Mouse (Mus musculus): ENCODE results near the gene Osbpl10.

The Osbpl10 gene

GRCm38 (mm10) chr9:114982689-114983360 lies 4.5 kb downstream of the Osbpl10 start, which contains the start of gene Rps27rt:
TSS of gene Rps27rt (minus strand) at chr9:114982739.
- peak in 1 of 2 experiments; percentile 32 for DNase-seq (ENCODE audit: low spot score in 2 of 2)

- DNase-seq (ENCODE audit: low spot score in 2 of 2), result no peak
Measured at GRCm38 (mm10) chr9:114985741-114986140, 7.4 kb downstream of the Osbpl10 start.

GRCm38 (mm10) chr9:114986361-114986760 lies 8.0 kb downstream of the Osbpl10 start:
- no peak for DNase-seq (ENCODE audit: low spot score in 2 of 2)

GRCm38 (mm10) chr9:114988029-114988428 lies 9.7 kb downstream of the Osbpl10 start:
- DNase-seq (ENCODE audit: low spot score in 2 of 2), result no peak

- peak; percentile 27 to 46 for DNase-seq (ENCODE audit: low spot score in 2 of 2)
Measured at GRCm38 (mm10) chr9:114988610-114989327, 10.4 kb downstream of the Osbpl10 start.

GRCm38 (mm10) chr9:114990421-114990820 lies 12.1 kb downstream of the Osbpl10 start:
- DNase-seq (ENCODE audit: low spot score in 2 of 2), result no peak

- DNase-seq (ENCODE audit: low spot score in 2 of 2), result no peak
Measured at GRCm38 (mm10) chr9:114992528-114992927, 14.2 kb downstream of the Osbpl10 start.

GRCm38 (mm10) chr9:114995250-114995649 lies 16.9 kb downstream of the Osbpl10 start:
- no peak for DNase-seq (ENCODE audit: low spot score in 2 of 2)

- no peak for DNase-seq (ENCODE audit: low spot score in 2 of 2)
Measured at GRCm38 (mm10) chr9:114995716-114996115, 17.3 kb downstream of the Osbpl10 start.

GRCm38 (mm10) chr9:114996489-114996888 lies 18.1 kb downstream of the Osbpl10 start:
- DNase-seq (ENCODE audit: low spot score in 2 of 2), result no peak

GRCm38 (mm10) chr9:114999010-114999770 lies 20.8 kb downstream of the Osbpl10 start:
- DNase-seq (ENCODE audit: low spot score in 2 of 2), result no peak

GRCm38 (mm10) chr9:114999771-115000146 lies 21.4 kb downstream of the Osbpl10 start:
- DNase-seq (ENCODE audit: low spot score in 2 of 2), result no peak

- no peak for DNase-seq (ENCODE audit: low spot score in 2 of 2)
Measured at GRCm38 (mm10) chr9:115005446-115005845, 27.1 kb downstream of the Osbpl10 start.

GRCm38 (mm10) chr9:115007776-115008175 lies 29.4 kb downstream of the Osbpl10 start:
- no peak for DNase-seq (ENCODE audit: low spot score in 2 of 2)

- DNase-seq (ENCODE audit: low spot score in 2 of 2), result peak; percentile 67 to 68
Measured at GRCm38 (mm10) chr9:115008194-115008593, 29.8 kb downstream of the Osbpl10 start.

- no peak for DNase-seq (ENCODE audit: low spot score in 2 of 2)
Measured at GRCm38 (mm10) chr9:115012367-115012766, 34.0 kb downstream of the Osbpl10 start.

- DNase-seq (ENCODE audit: low spot score in 2 of 2), result no peak
Measured at GRCm38 (mm10) chr9:115020141-115020540, 41.8 kb downstream of the Osbpl10 start.

- no peak for DNase-seq (ENCODE audit: low spot score in 2 of 2)
Measured at GRCm38 (mm10) chr9:115021419-115021818, 43.0 kb downstream of the Osbpl10 start.

- DNase-seq (ENCODE audit: low spot score in 2 of 2), result no peak
Measured at GRCm38 (mm10) chr9:115023137-115023536, 44.8 kb downstream of the Osbpl10 start.

- peak; percentile 57 to 70 for DNase-seq (ENCODE audit: low spot score in 2 of 2)
Measured at GRCm38 (mm10) chr9:115023708-115024383, 45.5 kb downstream of the Osbpl10 start.

- no peak for DNase-seq (ENCODE audit: low spot score in 2 of 2)
Measured at GRCm38 (mm10) chr9:115029307-115029706, 50.9 kb downstream of the Osbpl10 start.

GRCm38 (mm10) chr9:115030581-115030980 lies 52.2 kb downstream of the Osbpl10 start:
- DNase-seq (ENCODE audit: low spot score in 2 of 2), result no peak

All from right cerebral cortex, adult 2 months (tissue).